Mouse (Mus musculus): ENCODE results near the gene Auts2.

Gene Auts2

GRCm38 (mm10) chr5:131839657-131840315 is 703.4 kb downstream of the Auts2 start:
- no peak for DNase-seq (ENCODE audit: low spot score in 2 of 2)

- DNase-seq (ENCODE audit: low spot score in 2 of 2), result no peak
Observed at GRCm38 (mm10) chr5:131839023-131839422, 704.1 kb downstream of the Auts2 start.

DNA sequence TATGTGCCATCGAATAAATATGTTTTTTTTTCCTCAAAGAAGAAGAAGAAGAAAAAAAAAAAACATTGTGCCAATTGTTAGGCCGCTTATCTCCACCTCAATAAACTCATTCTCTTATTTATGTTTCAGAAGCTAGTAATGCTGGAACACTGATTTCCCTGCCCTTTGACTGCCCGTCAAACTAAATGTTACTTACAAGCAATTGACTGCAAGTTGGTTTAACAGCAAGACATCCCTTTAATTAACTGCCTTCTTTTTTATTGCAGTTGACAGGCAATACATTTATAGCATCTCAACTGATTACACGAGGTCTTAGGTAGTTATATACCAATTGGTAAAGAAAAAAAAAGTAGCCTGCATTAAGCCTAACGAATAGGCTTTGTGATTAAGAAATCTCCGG is 705.1 kb downstream of the Auts2 start:
- no peak for DNase-seq (ENCODE audit: low spot score in 2 of 2)

GRCm38 (mm10) chr5:131836014-131836735 is 707.0 kb downstream of the Auts2 start:
- no peak for DNase-seq (ENCODE audit: low spot score in 2 of 2)

DNA sequence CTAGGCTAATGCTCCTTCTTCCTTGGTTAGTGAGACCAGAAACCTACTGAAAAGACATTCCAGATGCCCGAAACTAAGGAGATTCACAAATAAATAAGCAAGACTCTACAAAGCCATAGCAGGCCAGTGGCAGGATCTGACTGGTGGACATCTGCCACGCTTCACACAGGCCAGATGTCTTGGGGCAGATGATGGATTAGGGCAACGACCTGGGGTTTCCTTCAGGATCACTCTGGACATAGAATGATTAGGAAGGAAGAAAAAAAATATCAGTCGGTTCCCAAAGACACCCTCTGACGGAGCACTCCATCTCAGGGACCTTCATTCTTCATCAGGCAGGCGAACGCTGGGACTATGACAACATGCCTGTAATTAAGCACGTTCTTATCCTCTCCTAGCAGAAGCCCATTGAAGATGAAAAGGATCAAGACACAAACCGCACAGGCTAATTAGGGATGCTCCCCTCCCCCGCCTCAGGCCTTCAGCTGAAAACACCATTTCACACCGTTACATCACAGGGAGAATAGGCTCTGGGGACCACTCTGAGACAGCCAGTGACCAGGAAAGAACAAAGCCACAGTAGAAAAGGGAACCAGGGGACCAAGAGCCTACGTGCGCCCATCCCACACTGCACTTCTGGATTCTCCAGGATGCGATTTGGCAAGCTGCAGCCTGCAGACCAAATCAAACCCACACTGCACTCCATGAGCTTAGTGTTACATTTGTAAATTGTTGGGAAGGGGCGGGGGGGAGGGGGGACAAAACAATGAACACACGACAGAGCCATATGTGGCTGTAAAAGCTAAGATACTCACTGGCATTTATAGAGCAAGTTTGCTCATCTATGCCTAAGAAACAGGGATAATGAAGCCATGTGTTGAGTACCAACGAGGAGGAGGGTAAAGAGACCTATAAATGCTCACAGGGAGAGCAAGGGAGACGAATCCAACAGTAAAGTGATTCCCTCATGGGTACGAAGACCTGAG is 710.0 kb downstream of the Auts2 start:
- no peak for DNase-seq (ENCODE audit: low spot score in 2 of 2)

- no peak for DNase-seq (ENCODE audit: low spot score in 2 of 2)
Observed at GRCm38 (mm10) chr5:131830111-131830510, 713.0 kb downstream of the Auts2 start.

- no peak for DNase-seq (ENCODE audit: low spot score in 2 of 2)
Observed at GRCm38 (mm10) chr5:131829248-131829647, 713.9 kb downstream of the Auts2 start.

- no peak for DNase-seq (ENCODE audit: low spot score in 2 of 2)
Observed at GRCm38 (mm10) chr5:131828607-131829006, 714.5 kb downstream of the Auts2 start.

GRCm38 (mm10) chr5:131826362-131827261 is 716.5 kb downstream of the Auts2 start:
- DNase-seq (ENCODE audit: low spot score in 2 of 2), result no peak

GRCm38 (mm10) chr5:131825421-131825820 is 717.7 kb downstream of the Auts2 start:
- no peak for DNase-seq (ENCODE audit: low spot score in 2 of 2)

- no peak for DNase-seq (ENCODE audit: low spot score in 2 of 2)
Observed at GRCm38 (mm10) chr5:131824197-131824991, 718.8 kb downstream of the Auts2 start.

DNA sequence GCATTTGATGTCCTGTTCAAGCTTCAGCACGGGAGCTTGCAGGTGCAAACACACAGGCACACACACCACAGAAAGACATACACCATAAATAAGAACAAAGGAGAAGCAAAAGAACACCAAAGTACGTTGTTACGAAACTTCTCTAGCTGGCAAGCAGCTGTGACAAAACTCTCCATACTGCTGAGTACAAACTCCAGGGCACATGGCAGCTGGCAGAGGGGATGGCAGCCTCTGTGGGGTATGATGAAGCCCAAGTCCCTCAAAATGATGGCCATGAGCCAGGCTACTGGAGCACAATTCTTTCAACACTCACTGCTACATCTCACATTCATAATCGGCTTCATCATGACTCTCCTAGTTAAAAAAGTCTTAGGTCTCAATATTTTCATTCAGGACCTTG is 721.7 kb downstream of the Auts2 start:
- no peak for DNase-seq (ENCODE audit: low spot score in 2 of 2)

DNA sequence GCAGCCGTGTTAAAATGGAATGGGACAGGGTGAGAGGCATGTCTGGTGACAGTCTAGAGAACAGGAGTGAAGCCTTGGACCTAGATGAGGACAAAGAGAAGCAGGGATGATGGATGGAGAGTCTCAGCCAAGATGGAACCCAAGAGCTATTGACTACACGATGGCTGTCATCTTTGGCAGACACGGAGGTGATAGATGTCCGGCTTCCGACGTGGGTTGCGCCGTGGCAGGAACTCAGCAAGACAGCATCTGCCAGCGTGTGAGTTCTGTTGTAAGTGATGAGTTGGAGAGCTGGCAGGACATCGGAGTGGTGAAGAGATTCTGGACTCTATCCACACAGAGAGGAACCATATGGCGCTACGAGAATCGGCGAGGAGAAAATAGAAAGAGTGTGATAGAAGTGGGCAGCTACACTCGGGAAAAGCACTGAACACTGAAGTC is 723.9 kb downstream of the Auts2 start:
- no peak for DNase-seq (ENCODE audit: low spot score in 2 of 2)

DNA sequence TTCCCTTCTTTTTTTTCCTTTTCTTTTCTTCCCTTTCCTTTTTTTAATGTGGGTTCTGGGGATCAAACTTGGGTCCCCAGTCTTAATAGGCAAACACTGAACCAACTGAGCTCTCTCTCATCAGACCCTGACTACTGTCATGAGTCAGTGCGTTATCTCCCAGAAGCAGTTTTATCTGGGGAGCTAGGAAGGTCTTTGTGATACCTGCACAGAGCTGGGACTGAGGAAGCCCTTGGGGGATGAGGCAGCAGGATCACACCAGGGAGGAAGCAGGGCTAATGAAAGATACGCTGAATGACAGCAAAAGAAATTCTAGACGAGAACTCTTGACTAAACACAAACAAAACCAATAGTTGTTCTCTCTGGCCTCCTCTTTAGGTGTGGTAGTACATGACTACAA is 727.6 kb downstream of the Auts2 start:
- DNase-seq (ENCODE audit: low spot score in 2 of 2), result no peak

GRCm38 (mm10) chr5:131814503-131815003 is 728.6 kb downstream of the Auts2 start:
- no peak for DNase-seq (ENCODE audit: low spot score in 2 of 2)

DNA sequence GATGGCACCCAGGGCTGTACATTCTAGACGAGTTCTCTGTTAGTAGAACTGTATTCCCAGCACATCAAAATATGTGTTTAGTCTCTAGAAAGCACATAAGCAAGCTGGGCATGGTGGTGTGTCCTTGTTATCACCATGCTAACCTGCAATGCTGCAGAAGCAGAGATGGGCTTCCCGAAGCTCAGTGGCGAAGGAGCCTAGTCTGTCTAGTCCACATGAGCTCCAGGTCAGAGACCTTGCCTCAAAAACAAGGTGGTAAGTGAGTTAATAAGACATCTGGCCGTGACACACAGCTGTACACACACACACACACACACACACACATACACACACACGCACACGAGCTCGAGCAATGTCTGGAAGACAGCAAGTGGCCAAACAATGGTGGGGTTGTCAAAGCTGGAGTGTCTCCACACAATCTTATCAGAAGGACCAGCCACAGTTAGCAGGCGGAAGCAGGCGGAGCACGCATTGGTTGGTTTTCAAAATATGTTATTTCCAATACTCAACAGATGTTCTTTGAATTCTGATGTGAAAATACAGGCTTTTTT is 729.1 kb downstream of the Auts2 start:
- no peak for DNase-seq (ENCODE audit: low spot score in 2 of 2)

DNA sequence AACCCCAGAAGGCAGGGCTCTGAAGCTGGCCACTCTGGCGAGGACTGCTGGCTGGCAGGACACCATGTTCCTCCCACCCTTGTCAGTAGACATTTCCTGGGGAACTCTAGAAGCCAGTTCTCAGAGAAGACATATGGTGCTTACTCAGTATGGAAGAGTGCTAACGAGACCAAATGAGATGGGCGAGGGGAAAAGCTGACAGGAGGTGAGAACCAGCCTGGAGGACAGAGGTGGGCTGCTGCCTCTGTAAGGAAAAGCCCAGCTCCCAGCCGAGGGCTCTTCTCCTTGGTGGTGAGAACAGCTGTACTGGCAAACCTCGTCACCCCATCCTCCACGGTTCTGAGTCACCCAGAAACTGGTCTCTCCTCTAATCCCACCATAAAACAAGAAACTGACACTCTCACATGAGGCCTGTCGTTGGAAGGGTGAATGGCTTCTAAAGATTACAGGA is 729.8 kb downstream of the Auts2 start:
- DNase-seq (ENCODE audit: low spot score in 2 of 2), result no peak

DNA sequence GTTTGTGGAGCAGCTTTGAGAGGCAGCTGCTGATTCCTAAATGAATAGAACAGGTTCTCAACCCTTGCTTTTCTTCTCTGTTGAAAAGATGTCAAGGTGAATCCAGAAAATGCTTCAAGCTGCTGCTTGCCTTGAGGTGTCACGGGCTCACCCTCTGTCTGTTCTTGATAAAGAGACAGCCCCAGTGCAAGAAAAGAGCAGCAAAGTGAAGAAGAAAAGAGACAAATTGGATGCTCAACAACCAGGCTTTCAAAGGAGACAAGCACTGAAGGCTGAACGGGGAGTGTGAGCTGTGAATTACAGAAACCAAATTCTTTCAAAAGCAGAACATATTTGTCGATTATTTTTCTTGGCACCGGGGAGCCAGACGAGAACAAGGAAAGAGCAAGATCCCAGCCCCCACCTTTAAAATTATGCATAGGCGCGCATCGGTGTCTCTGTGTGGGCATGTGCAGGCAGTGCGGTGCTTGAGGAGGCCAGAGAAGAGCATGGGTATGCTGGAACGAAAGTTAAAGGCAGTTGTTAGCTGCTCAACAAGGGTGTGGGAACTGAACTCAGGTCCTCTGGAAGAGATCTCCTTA is 730.6 kb downstream of the Auts2 start:
- no peak for DNase-seq (ENCODE audit: low spot score in 2 of 2)

DNA sequence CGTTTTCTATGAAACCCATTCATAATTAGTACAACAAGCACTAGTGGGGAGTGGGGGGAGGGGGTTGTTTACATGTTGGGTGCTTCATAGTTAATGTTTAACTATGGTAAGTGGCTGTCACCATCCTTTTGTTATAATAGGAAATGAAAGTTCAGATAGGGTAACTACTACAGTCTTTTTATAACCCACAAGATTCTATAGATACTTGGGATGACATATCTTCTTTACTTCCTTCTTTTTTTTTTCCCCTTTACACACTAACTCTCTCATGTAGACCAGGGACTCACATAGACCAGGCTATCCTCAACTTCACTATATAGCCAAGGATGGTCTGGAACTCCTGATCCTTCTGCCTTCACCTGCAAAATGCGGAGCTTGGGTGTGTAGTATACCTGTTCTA is 736.8 kb downstream of the Auts2 start:
- no peak for DNase-seq (ENCODE audit: low spot score in 2 of 2)
